Mouse (Mus musculus) regulatory T cell (primary cell): ENCODE measurements around the gene Atoh7.

ENCODE experiments used
- in situ Hi-C: fragments of 300-600 bp; cut with MboI, MseI; formaldehyde crosslinking; loops from one replicate; pipeline ENCODE4 v1.15.1; 2025; ENCODE audit warnings: high pct_unique_total_duplicates

Gene Atoh7

GRCm38 (mm10) chr10:63098191-63098590 lies 1.3 kb upstream of the Atoh7 start:
- in situ Hi-C loops = no loop called here

GRCm38 (mm10) chr10:63099941-63100562 lies 601 bp downstream of the Atoh7 start:
- in situ Hi-C loops = no loop called here

- in situ Hi-C loops = no loop called here
Measured at GRCm38 (mm10) chr10:63100657-63101056, 1.2 kb downstream of the Atoh7 start.

- in situ Hi-C loops = no loop called here
Measured at GRCm38 (mm10) chr10:63113027-63113604, 13.7 kb downstream of the Atoh7 start.

- in situ Hi-C loops = no loop called here
Measured at GRCm38 (mm10) chr10:63113716-63114360, 14.4 kb downstream of the Atoh7 start.

GRCm38 (mm10) chr10:63115881-63116280 lies 16.4 kb downstream of the Atoh7 start:
- in situ Hi-C loops = loop anchor here (5.0 kb wide), 1 partner anchor 74 kb away; no protein-coding TSS in a partner anchor

GRCm38 (mm10) chr10:63116376-63116775 lies 16.9 kb downstream of the Atoh7 start:
- in situ Hi-C loops = loop anchor here (5.0 kb wide), 1 partner anchor 74 kb away; no protein-coding TSS in a partner anchor

GRCm38 (mm10) chr10:63117583-63117982 lies 18.1 kb downstream of the Atoh7 start:
- in situ Hi-C loops = loop anchor here (5.0 kb wide), 1 partner anchor 75 kb away; no protein-coding TSS in a partner anchor

GRCm38 (mm10) chr10:63119916-63120315 lies 20.5 kb downstream of the Atoh7 start:
- in situ Hi-C loops = loop anchor here (5.0 kb wide), 1 partner anchor 78 kb away; no protein-coding TSS in a partner anchor

GRCm38 (mm10) chr10:63121961-63122360 lies 22.5 kb downstream of the Atoh7 start:
- in situ Hi-C loops = no loop called here

- in situ Hi-C loops = no loop called here
Measured at GRCm38 (mm10) chr10:63122516-63122915, 23.1 kb downstream of the Atoh7 start.

- in situ Hi-C loops = no loop called here
Measured at GRCm38 (mm10) chr10:63123141-63123540, 23.7 kb downstream of the Atoh7 start.

GRCm38 (mm10) chr10:63124016-63124415 lies 24.6 kb downstream of the Atoh7 start:
- in situ Hi-C loops = no loop called here

GRCm38 (mm10) chr10:63125343-63125742 lies 25.9 kb downstream of the Atoh7 start:
- in situ Hi-C loops = loop anchor here (5.0 kb wide), 1 partner anchor 323 kb away; no protein-coding TSS in a partner anchor

GRCm38 (mm10) chr10:63126116-63126515 lies 26.7 kb downstream of the Atoh7 start:
- in situ Hi-C loops = loop anchor here (5.0 kb wide), 1 partner anchor 324 kb away; no protein-coding TSS in a partner anchor

- in situ Hi-C loops = loop anchor here (5.0 kb wide), 1 partner anchor 325 kb away; no protein-coding TSS in a partner anchor
Measured at GRCm38 (mm10) chr10:63127156-63127555, 27.7 kb downstream of the Atoh7 start.

- in situ Hi-C loops = loop anchor here (5.0 kb wide), 1 partner anchor 326 kb away; no protein-coding TSS in a partner anchor
Measured at GRCm38 (mm10) chr10:63128256-63128655, 28.8 kb downstream of the Atoh7 start.

GRCm38 (mm10) chr10:63130500-63130899 lies 31.0 kb downstream of the Atoh7 start:
- in situ Hi-C loops = no loop called here

GRCm38 (mm10) chr10:63132356-63132755 lies 32.9 kb downstream of the Atoh7 start:
- in situ Hi-C loops = no loop called here

GRCm38 (mm10) chr10:63133326-63133725 lies 33.9 kb downstream of the Atoh7 start:
- in situ Hi-C loops = no loop called here

GRCm38 (mm10) chr10:63135680-63136079 lies 36.2 kb downstream of the Atoh7 start:
- in situ Hi-C loops = no loop called here

- in situ Hi-C loops = no loop called here
Measured at GRCm38 (mm10) chr10:63136436-63136835, 37.0 kb downstream of the Atoh7 start.
